Mouse (Mus musculus) ES-Bruce4 (cell line): Measurements from ENCODE around the gene Blm.

Source experiments
- CTCF ChIP-seq: IDR thresholded peaks from one replicate; pipeline ENCODE4 v1.8.1; 2011; ENCODE audit warnings: low read depth, low read length
- EP300 ChIP-seq: IDR thresholded peaks from 2 replicates; pipeline ENCODE4 v1.6.1; 2011; ENCODE audit warnings: low read depth, low read length; ENCODE audit not compliant: insufficient read depth

DNA sequence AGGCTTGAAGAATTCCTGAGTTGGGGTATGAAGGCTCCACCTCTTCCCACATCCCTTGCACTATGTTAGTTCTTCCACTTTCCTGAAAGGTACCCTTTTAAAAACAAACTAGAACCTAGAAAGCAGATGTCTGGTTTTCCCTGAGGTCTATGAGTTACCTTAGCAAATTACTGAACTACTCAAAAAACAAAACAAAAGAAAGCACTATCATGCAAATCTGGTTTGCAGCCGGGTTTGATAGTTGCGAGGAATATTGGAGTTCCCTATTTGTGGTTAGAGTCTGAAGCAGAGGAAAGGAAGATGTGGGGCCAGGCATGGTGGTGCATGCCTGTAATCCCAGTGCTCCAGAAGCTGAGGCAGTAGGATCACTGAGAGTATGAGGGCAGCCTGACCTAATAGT is 4.3 kb downstream of the Blm start:
- TF ChIP-seq CTCF: no peak
- no peak for TF ChIP-seq EP300
